Mouse (Mus musculus) megakaryocyte, embryonic 14.5 days (primary cell): ENCODE measurements around the gene Dscaml1. TPM values are rescaled to one million over a fixed set of nuclear protein-coding genes. Genes with fewer than 3 reads are reported as not detected.

Source experiments
- H3K27me3 ChIP-seq: replicated peaks from 2 replicates; pipeline ENCODE3; 2012; ENCODE audit warnings: inconsistent platforms
- H3K36me3 ChIP-seq: replicated peaks from 2 replicates; pipeline ENCODE3; 2012; ENCODE audit warnings: low read length, inconsistent platforms, mixed read lengths
- H3K4me1 ChIP-seq: 2 replicates; pipeline ENCODE4 v1.6.1; 2012; ENCODE audit warnings: inconsistent platforms
- H3K4me3 ChIP-seq: replicated peaks from 2 replicates; pipeline ENCODE3; 2012; ENCODE audit warnings: moderate library complexity, mild to moderate bottlenecking, inconsistent platforms
- H3K9me3 ChIP-seq: 2 replicates; pipeline ENCODE4 v1.6.1; 2012; ENCODE audit warnings: inconsistent platforms
- FLI1 ChIP-seq: IDR thresholded peaks from 2 replicates; pipeline ENCODE4 v1.6.1; 2012; ENCODE audit warnings: low read length, inconsistent platforms, mixed read lengths
- GATA1 ChIP-seq: IDR thresholded peaks from 3 replicates; pipeline ENCODE4 v1.6.1; 2012; ENCODE audit warnings: mixed read lengths, low read length, inconsistent platforms, borderline replicate concordance
- polyA plus RNA-seq: library from polyadenylated mRNA; stranded (reverse); fragments of >175 nt; gene quantifications from 2 replicates; pipeline ENCODE4 v1.2.3, GENCODE M21; 2012; ENCODE audit warnings: low replicate concordance; ENCODE audit not compliant: insufficient read depth

Dscaml1 gene
- polyA plus RNA-seq, 1 experiment, result not detected

DNA sequence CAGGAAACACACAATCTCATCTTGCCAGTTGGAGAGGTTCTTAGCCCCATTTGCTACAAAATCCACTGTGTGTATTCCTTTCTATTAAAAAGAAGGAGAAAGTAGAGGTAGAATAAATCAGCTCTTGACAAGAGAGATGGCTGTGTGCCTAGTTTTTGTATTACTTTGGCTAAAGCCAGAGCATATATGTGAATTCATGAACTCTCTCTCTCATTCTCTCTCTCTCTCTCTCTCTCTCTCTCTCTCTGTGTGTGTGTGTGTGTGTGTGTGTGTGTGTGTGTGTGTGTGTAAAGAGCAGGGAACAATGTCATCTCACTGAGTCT is 147.0 kb downstream of the Dscaml1 start:
- Histone ChIP-seq H3K9me3 (peaks cover 12% of the 10 kb centered on the region), H3K27me3 (peaks cover 77% of the 10 kb centered on the region), H3K4me3 (no peak overlapping the region), H3K4me1 (peaks cover 6% of the 10 kb centered on the region), H3K36me3 (no peaks in the 10 kb centered on the region)
- TF ChIP-seq FLI1 (no peak), GATA1 (no peak)

DNA sequence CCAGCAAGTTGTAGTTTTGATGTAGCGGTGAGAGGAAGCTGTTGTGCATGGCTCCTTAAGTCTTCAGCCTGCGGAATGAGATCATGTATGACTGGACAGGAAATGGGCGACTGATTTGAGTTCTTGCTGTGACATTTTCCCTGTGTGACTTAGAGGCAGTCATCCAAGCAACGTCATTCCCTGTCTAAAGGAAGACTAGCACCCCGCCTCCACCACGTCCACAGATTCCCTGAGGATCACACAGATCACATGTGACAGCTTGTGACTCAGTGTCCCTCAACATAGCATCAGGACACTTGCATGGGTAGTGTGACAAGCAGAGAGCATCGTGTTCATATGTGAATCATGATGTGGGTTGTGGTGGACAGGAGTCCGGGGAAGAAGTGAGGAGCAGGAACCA is 147.6 kb downstream of the Dscaml1 start:
- TF ChIP-seq GATA1, result no peak
- TF ChIP-seq FLI1, result no peak
- Histone ChIP-seq H3K9me3 (peaks cover 8% of the 10 kb centered on the region), H3K4me3 (no peak overlapping the region), H3K27me3 (peaks cover 78% of the 10 kb centered on the region), H3K36me3 (no peaks in the 10 kb centered on the region), H3K4me1 (peaks cover 6% of the 10 kb centered on the region)

DNA sequence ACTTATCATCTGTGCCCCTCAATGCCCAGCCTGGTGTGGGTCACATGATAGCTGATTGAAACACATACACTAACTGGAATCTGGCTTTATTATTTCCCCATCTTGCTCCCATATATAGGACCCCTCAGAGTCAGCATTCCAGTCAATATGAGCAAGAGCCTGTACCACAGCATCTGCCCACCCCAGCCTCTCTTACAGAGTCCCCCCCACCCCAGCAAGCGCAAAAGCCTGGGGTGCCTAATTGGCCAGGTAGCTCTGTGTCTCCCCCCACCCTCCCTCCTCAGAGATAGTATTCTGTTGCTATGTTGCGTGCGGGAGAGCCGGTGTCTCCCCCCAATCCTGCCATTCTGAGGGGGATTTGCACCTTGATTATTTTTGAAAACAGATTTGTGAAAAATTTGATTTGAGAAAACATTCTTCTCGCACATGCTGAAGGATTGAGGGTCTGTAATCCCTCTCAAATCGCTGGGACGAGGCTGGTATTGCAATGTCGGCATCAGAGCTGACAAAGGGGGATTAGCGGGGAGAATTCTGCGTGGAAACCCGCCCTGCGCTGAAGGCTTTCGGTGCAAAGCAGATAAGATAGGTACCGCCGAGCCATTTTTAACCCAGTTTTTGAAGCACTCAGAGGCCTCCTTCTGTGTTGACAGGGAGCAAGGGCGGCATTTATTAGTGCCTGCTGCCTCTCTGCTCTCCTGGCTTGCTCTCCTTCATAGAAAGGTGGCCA is 153.8 kb downstream of the Dscaml1 start:
- Histone ChIP-seq H3K9me3 (no peaks in the 10 kb centered on the region), H3K4me1 (no peaks in the 10 kb centered on the region), H3K4me3 (no peak overlapping the region), H3K36me3 (no peaks in the 10 kb centered on the region), H3K27me3 (peaks cover 72% of the 10 kb centered on the region)
- no peak for TF ChIP-seq GATA1
- no peak for TF ChIP-seq FLI1

DNA sequence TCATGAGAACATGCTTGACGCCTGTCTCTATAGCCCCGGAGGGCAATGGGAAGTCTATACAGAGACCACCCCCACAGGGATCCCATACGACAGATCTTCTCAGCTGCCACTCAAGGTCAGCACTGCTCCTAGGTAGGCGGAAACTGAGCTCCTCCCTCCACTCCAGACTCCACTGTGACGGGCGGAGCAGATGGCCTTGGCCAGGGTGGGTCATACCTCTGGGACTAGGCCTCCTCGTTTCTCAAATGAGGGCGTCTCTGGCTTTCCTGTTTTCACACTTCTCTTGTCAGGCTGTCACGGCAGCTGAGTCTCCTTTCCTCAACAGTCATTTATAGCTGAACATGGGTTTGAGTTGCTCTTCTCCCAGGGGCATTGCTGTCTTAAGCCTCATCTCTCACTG is 160.0 kb downstream of the Dscaml1 start:
- Histone ChIP-seq H3K27me3 (peaks cover 70% of the 10 kb centered on the region), H3K36me3 (no peaks in the 10 kb centered on the region), H3K9me3 (no peaks in the 10 kb centered on the region), H3K4me1 (no peaks in the 10 kb centered on the region), H3K4me3 (no peak overlapping the region)
- TF ChIP-seq GATA1, result no peak
- TF ChIP-seq FLI1, result no peak

DNA sequence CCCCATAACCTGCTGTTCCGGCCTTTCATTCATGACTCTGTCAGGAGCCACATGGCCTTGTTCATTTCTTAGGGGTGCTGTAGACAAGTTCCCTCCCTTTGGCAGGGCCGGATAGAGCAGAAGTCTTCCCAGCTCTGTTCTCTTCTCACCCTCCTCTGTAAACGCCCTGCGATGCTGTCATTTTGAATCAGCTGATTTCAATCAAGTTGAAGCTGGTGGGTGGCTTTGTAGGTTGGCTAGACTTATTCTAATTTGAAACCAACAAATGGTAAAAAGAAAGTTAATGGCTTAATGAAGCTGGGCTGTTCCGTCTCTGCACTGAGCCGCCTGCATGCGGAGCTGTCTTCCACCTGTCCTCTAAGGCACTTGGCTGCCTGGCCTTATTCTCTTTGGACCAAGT is 161.3 kb downstream of the Dscaml1 start:
- no peaks in the 10 kb centered on the region for H3K4me1 ChIP-seq
- H3K4me3 ChIP-seq, result no peak overlapping the region
- TF ChIP-seq GATA1, result no peak
- TF ChIP-seq FLI1, result no peak
- H3K9me3 ChIP-seq, result no peaks in the 10 kb centered on the region
- peaks cover 71% of the 10 kb centered on the region for H3K27me3 ChIP-seq
- no peaks in the 10 kb centered on the region for H3K36me3 ChIP-seq

DNA sequence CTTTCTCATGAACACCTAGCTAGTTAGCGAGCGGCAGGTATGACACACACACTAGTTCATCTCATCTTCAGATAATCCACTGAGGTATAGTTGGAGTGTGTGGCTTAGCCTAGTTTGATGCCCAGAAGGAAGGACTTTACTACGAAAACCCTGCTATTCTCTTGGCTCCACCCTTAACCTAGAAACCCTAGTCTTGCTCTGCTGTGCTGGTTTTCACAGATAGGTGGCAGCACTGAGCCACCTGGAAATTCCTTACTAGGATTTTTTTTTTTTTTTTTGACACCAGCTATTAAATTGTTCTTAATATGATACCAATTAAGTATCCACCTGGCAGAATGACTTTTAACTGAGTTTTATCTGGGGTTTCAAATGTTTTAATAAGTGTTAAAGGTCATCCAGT is 163.4 kb downstream of the Dscaml1 start:
- Histone ChIP-seq H3K27me3 (peaks cover 63% of the 10 kb centered on the region), H3K4me3 (no peak overlapping the region), H3K4me1 (no peaks in the 10 kb centered on the region), H3K9me3 (no peaks in the 10 kb centered on the region), H3K36me3 (no peaks in the 10 kb centered on the region)
- no peak for TF ChIP-seq FLI1
- TF ChIP-seq GATA1, result no peak

DNA sequence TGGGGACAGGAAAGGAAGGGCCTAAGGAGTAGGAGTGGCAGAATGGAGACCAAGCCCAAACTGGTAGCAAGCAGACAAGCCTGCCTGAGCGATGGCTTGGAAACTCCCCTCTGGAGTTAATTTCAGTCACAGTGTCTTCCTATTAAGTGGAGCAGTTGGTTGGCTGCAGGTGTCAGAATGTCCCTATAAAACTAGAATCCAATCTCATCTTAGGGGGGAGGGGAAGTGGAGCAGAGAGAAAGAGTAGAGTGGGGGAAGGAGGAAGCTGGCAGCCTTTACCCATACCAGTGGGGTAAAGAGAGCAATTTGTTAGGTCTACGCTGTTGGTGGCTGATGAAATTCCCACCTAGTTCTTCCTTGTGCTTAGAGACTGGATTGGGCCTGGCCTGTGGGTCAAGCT is 164.6 kb downstream of the Dscaml1 start:
- H3K27me3 ChIP-seq, result peaks cover 58% of the 10 kb centered on the region
- TF ChIP-seq GATA1 (no peak), FLI1 (no peak)
- no peaks in the 10 kb centered on the region for H3K4me1 ChIP-seq
- H3K36me3 ChIP-seq, result no peaks in the 10 kb centered on the region
- H3K9me3 ChIP-seq, result no peaks in the 10 kb centered on the region
- H3K4me3 ChIP-seq, result no peak overlapping the region

DNA sequence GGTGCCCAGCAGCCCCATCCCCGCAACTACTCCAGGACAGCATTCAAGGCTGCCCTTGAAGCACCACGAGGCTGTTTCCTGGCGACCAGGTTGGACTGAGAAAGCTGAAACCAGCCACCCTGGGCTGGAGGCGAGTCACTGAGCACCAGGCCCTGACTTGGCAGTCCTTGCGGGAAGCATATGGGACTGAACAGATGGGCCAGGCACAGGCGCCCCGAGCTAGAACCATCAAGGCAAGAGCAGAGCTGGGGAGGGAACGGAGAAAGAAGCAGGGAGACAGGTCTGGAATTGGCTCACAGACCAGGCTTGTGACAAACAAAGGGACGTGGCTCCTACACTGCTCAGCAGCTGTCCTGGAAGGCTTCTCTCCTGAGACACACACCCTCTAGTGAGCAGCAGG is 165.9 kb downstream of the Dscaml1 start:
- Histone ChIP-seq H3K36me3 (no peaks in the 10 kb centered on the region), H3K27me3 (peaks cover 58% of the 10 kb centered on the region), H3K4me3 (no peak overlapping the region), H3K4me1 (no peaks in the 10 kb centered on the region), H3K9me3 (no peaks in the 10 kb centered on the region)
- TF ChIP-seq FLI1 (no peak), GATA1 (no peak)

DNA sequence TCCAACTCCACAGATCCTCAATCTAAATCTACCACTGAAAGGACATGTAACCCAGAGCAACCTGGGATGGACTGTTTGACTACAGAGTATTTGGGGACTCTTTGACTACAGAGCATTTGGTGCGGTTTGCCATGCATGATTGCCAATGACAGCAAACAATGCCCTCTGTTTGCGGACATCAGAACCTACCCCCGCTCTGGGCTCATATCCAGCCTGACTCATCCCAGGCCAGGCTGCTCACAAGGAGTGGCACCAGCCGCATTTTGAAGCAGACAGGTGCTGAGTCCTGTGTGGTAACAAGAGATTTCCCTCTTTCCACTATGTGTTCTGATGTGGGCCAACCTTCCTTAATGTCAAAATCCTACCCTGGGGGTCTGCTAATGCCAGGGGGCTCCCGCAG is 171.7 kb downstream of the Dscaml1 start:
- H3K27me3 ChIP-seq, result peaks cover 65% of the 10 kb centered on the region
- H3K9me3 ChIP-seq, result no peaks in the 10 kb centered on the region
- TF ChIP-seq FLI1 (no peak), GATA1 (no peak)
- H3K4me1 ChIP-seq, result no peaks in the 10 kb centered on the region
- no peaks in the 10 kb centered on the region for H3K36me3 ChIP-seq
- H3K4me3 ChIP-seq, result no peak overlapping the region

DNA sequence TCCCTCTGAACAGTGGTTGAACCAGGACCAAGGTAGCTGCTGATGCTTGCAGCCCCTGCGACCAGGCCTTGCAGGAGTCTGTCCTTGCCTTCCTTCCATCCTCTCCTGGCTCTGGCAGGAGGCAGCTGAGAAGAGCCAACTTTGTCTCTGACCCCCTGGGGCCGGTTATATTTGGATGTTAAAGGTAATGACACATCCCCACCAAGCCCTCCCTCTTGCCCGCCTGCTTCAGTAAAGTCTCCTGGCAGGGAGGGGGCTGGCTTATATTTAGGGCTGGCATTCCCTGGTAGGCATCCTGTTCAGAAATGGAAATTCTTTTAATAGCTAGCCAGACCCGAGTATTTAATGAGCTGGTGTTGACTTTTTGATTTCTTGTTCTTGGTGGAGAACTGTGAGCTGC is 172.9 kb downstream of the Dscaml1 start:
- TF ChIP-seq FLI1 (no peak), GATA1 (no peak)
- Histone ChIP-seq H3K4me1 (no peaks in the 10 kb centered on the region), H3K9me3 (no peaks in the 10 kb centered on the region), H3K4me3 (no peak overlapping the region), H3K27me3 (peaks cover 67% of the 10 kb centered on the region), H3K36me3 (no peaks in the 10 kb centered on the region)

DNA sequence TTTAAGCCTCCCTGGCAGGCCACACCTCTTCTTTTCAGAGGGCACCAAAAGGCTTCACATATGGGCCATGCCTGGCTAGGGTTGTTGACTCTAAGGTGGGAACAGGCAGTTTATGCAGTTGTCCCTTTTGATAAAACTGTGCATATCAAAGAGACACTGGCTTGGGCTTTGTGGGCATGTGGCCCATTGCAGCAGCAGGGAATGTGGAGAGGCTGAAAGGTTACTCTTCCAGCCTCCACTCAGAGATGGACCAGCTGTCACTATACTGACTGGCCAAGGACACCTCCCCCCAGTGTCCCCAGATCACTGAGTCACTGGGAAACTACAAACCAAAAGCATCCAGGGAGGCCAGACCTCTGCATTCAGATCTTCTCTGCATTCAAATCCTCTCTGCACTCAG is 180.9 kb downstream of the Dscaml1 start:
- 0 out of 2 replicates have a peak, but pooled peaks cover 4% of the 10 kb centered on the region for H3K9me3 ChIP-seq
- H3K27me3 ChIP-seq, result peaks cover 54% of the 10 kb centered on the region
- H3K36me3 ChIP-seq, result no peaks in the 10 kb centered on the region
- H3K4me1 ChIP-seq, result no peaks in the 10 kb centered on the region
- H3K4me3 ChIP-seq, result no peak overlapping the region
- TF ChIP-seq GATA1 (no peak), FLI1 (no peak)
